Mouse (Mus musculus) neural tube, embryonic 15.5 days (tissue): ENCODE measurements around the gene G3bp2. TPM values are rescaled to one million over a fixed set of nuclear protein-coding genes. Genes with fewer than 3 reads are reported as not detected.

ENCODE experiments used
- ATAC-seq: fragments of 200-750 bp; cut with Nextera tagmentation; 2 replicates; pipeline ENCODE4 v1.8.0; 2017; ENCODE audit warnings: mild to moderate bottlenecking, moderate TSS enrichment, moderate library complexity; ENCODE audit not compliant: low FRiP score
- H3K27ac ChIP-seq: fragments of 300-500 bp; sonication (generic); replicated peaks from 2 replicates; pipeline ENCODE4 v1.5.1; 2015; ENCODE audit warnings: mild to moderate bottlenecking, inconsistent platforms
- H3K27me3 ChIP-seq: fragments of 300-500 bp; sonication (generic); replicated peaks from 2 replicates; pipeline ENCODE4 v1.6.1; 2015; ENCODE audit warnings: inconsistent platforms
- H3K36me3 ChIP-seq: fragments of 300-500 bp; sonication (generic); 2 replicates; pipeline ENCODE4 v1.6.1; 2015; ENCODE audit warnings: inconsistent platforms
- H3K4me1 ChIP-seq: fragments of 300-500 bp; sonication (generic); 2 replicates; pipeline ENCODE4 v1.6.1; 2015; ENCODE audit warnings: inconsistent platforms
- H3K4me2 ChIP-seq: fragments of 300-500 bp; sonication (generic); 2 replicates; pipeline ENCODE4 v1.6.1; 2015; ENCODE audit warnings: inconsistent platforms, mild to moderate bottlenecking, moderate library complexity
- H3K4me3 ChIP-seq: fragments of 300-500 bp; sonication (generic); replicated peaks from 2 replicates; pipeline ENCODE4 v1.5.1; 2015; ENCODE audit warnings: mild to moderate bottlenecking, inconsistent platforms
- H3K9ac ChIP-seq: fragments of 300-500 bp; sonication (generic); replicated peaks from 2 replicates; pipeline ENCODE4 v1.6.1; 2015; ENCODE audit warnings: mild to moderate bottlenecking, inconsistent platforms
- H3K9me3 ChIP-seq: fragments of 300-500 bp; sonication (generic); replicated peaks from 2 replicates; pipeline ENCODE4 v1.6.1; 2016; ENCODE audit warnings: inconsistent platforms
- WGBS: fragments of 180-500 bp; shearing (Covaris S2); methylation state at CpG from one replicate; pipeline ENCODE4 v1.1.7; 2015; ENCODE audit warnings: mixed read lengths; 5-methylcytosine and 5-hydroxymethylcytosine counted together
- polyA plus RNA-seq: library from polyadenylated mRNA; unstranded; fragments of >200 nt; fragmentation: Nextera tagmentation; extraction: Ambion mirVana; gene quantifications from 2 replicates; pipeline ENCODE4 v1.2.1, GENCODE M21; 2015

Gene G3bp2
- polyA plus RNA-seq, 1 experiment from 2014 or later = 357 TPM

GRCm38 (mm10) chr5:92079304-92079703 lies 4.2 kb downstream of the G3bp2 start:
- no peak overlapping the region for H3K27ac ChIP-seq
- ATAC-seq = no peak
- peaks cover 43% of the 10 kb centered on the region for H3K4me1 ChIP-seq
- no peaks in the 10 kb centered on the region for H3K27me3 ChIP-seq
- H3K4me2 ChIP-seq = no peak overlapping the region
- WGBS = 81% methylated on average over 1 of the region's 1 CpGs
- H3K4me3 ChIP-seq = no peak overlapping the region
- H3K9ac ChIP-seq = no peak overlapping the region
- H3K36me3 ChIP-seq = no peaks in the 10 kb centered on the region
- H3K9me3 ChIP-seq = no peaks in the 10 kb centered on the region

DNA sequence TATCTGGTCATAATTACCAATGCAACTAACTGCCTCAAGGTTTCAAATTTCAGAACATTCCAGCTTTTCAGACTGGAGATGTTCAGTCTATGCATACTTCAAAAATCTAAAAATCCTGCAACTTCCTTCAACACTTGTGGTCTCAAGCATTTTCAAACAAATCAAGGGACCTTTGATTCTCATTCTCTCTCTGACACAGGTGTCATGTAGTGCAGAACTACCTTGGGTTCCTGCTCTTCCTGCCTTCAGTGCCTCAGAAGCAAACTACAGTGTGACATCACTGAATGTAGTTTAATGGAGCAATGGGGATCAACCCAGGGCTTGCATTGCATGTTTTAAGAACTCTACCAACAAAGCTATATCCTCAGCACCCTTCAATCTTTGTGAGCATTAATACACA lies 4.8 kb downstream of the G3bp2 start:
- ATAC-seq = no peak
- H3K9me3 ChIP-seq = no peaks in the 10 kb centered on the region
- no peak overlapping the region for H3K9ac ChIP-seq
- no peak overlapping the region for H3K27ac ChIP-seq
- no peaks in the 10 kb centered on the region for H3K36me3 ChIP-seq
- no peak overlapping the region for H3K4me2 ChIP-seq
- peaks cover 43% of the 10 kb centered on the region for H3K4me1 ChIP-seq
- no peak overlapping the region for H3K4me3 ChIP-seq
- no peaks in the 10 kb centered on the region for H3K27me3 ChIP-seq

GRCm38 (mm10) chr5:92076273-92076672 lies 7.2 kb downstream of the G3bp2 start:
- Histone ChIP-seq H3K9ac (no peak overlapping the region), H3K4me3 (no peak overlapping the region), H3K27ac (no peak overlapping the region), H3K4me2 (no peak overlapping the region), H3K27me3 (no peaks in the 10 kb centered on the region), H3K36me3 (peaks cover 1% of the 10 kb centered on the region; the same call in 1 of the 2 replicates), H3K4me1 (peaks cover 32% of the 10 kb centered on the region), H3K9me3 (no peaks in the 10 kb centered on the region)
- WGBS = 91% methylated on average over 1 of the region's 1 CpGs
- no peak for ATAC-seq

DNA sequence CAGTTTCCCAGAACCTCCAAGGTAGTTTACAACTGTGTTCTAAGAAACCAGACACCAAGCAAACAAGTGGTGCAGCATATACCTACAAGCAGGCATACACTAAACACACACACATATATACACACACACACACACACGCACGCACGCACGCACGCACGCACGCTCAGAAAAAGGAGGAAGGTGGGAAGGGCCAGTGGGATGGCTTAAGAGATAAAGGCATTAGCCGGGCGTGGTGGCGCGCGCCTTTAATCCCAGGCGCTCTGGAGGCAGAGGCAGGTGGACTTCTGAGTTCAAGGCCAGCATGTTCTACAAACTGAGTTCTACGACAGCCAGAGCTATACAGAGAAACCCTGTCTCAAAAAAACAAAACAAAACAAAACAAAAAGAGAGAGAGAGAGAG lies 9.5 kb downstream of the G3bp2 start:
- peaks cover 12% of the 10 kb centered on the region for H3K4me1 ChIP-seq
- H3K36me3 ChIP-seq = peaks cover 10% of the 10 kb centered on the region
- ATAC-seq = no peak
- no peaks in the 10 kb centered on the region for H3K27me3 ChIP-seq
- no peaks in the 10 kb centered on the region for H3K9me3 ChIP-seq
- WGBS = 96% methylated on average over 12 of the region's 14 CpGs
- H3K4me3 ChIP-seq = no peak overlapping the region
- H3K27ac ChIP-seq = no peak overlapping the region
- H3K4me2 ChIP-seq = no peak overlapping the region
- H3K9ac ChIP-seq = no peak overlapping the region

GRCm38 (mm10) chr5:92063192-92063591 lies 20.3 kb downstream of the G3bp2 start:
- Histone ChIP-seq H3K9ac (no peak overlapping the region), H3K4me3 (no peak overlapping the region), H3K27ac (no peak overlapping the region), H3K36me3 (peaks cover 56% of the 10 kb centered on the region), H3K4me2 (no peak overlapping the region), H3K9me3 (no peaks in the 10 kb centered on the region), H3K4me1 (no peaks in the 10 kb centered on the region), H3K27me3 (no peaks in the 10 kb centered on the region)
- no peak for ATAC-seq
- 98% methylated on average over 2 of the region's 2 CpGs for WGBS

DNA sequence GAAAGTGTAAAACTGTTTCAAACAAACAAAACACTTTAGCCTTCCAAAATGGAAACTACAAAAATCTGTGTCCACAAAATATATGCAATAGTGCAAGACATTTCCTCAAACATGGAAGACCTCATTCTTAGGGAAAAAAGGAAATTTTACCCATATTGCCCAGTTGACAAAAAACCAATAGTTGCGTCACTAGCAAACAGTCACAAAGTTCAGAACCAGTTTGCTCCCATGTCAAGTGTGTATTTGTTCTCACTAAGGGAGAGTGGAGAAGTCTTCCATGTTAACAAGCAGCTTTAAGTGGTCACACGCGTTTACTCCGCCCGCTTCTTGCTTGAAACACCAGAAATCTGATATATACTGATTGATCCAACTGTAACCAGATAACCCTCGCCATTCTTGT lies 30.7 kb downstream of the G3bp2 start:
- Histone ChIP-seq H3K36me3 (peaks cover 49% of the 10 kb centered on the region), H3K27me3 (no peaks in the 10 kb centered on the region), H3K4me1 (no peaks in the 10 kb centered on the region), H3K4me2 (no peak overlapping the region), H3K27ac (no peak overlapping the region), H3K9me3 (no peaks in the 10 kb centered on the region), H3K4me3 (no peak overlapping the region), H3K9ac (no peak overlapping the region)
- 94% methylated on average over 6 of the region's 6 CpGs for WGBS
- no peak for ATAC-seq

DNA sequence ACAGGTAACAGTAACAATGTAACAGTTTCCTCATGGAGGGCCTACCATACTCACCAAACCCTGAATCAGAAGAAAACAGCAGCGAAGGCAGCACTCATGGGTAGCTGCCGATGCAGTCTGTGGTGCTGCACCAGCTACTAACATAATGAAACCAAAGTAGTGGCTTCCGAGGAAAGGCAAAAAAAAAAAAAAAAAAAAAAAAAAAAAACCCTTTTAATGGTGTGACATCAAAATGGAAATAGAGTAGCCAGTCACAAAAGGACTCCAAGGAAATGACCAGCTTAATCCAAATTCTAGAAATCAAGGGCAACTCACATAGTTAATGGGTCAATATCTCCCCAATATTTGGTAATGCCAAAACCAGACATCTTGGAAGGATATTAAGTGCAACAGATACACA lies 33.1 kb downstream of the G3bp2 start:
- ATAC-seq = no peak
- no peaks in the 10 kb centered on the region for H3K27me3 ChIP-seq
- H3K27ac ChIP-seq = no peak overlapping the region
- peaks cover 26% of the 10 kb centered on the region for H3K36me3 ChIP-seq
- H3K9ac ChIP-seq = no peak overlapping the region
- H3K9me3 ChIP-seq = no peaks in the 10 kb centered on the region
- H3K4me2 ChIP-seq = no peak overlapping the region
- H3K4me3 ChIP-seq = no peak overlapping the region
- 86% methylated on average over 3 of the region's 3 CpGs for WGBS
- H3K4me1 ChIP-seq = no peaks in the 10 kb centered on the region

DNA sequence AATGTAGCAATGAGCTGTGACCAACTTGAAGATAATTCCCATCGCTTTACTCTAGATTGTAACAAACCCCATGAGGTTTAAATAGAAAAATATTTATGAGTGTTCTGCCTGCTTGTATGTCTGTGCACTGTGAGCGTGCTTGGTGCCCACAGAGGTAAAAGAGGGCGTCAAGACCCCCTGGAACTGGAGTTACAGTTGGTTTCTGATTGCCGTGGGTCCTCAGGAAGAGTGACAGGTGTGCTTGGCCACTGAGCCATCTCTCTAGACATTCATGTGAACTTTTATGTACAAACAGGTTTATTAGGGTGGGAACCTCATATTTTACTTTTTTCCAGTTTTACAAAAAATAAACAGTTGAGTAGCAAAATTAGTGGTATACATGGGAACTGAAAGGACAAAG lies 39.7 kb downstream of the G3bp2 start, which contains the start of gene Cdkl2:
Gene Cdkl2 (minus strand): TSS at position 101 of the 400 bp plus-strand sequence.
- 72% methylated on average over 4 of the region's 4 CpGs for WGBS
- Histone ChIP-seq H3K4me1 (peaks cover 10% of the 10 kb centered on the region), H3K27ac (peak within 1 kb of the TSS; percentile 76), H3K27me3 (peaks cover 8% of the 10 kb centered on the region), H3K9ac (peak within 1 kb of the TSS; percentile 59), H3K4me3 (peak within 1 kb of the TSS; percentile 86), H3K36me3 (no peaks in the 10 kb centered on the region), H3K4me2 (peak within 1 kb of the TSS; percentile 96), H3K9me3 (no peaks in the 10 kb centered on the region)
- ATAC-seq = no peak

DNA sequence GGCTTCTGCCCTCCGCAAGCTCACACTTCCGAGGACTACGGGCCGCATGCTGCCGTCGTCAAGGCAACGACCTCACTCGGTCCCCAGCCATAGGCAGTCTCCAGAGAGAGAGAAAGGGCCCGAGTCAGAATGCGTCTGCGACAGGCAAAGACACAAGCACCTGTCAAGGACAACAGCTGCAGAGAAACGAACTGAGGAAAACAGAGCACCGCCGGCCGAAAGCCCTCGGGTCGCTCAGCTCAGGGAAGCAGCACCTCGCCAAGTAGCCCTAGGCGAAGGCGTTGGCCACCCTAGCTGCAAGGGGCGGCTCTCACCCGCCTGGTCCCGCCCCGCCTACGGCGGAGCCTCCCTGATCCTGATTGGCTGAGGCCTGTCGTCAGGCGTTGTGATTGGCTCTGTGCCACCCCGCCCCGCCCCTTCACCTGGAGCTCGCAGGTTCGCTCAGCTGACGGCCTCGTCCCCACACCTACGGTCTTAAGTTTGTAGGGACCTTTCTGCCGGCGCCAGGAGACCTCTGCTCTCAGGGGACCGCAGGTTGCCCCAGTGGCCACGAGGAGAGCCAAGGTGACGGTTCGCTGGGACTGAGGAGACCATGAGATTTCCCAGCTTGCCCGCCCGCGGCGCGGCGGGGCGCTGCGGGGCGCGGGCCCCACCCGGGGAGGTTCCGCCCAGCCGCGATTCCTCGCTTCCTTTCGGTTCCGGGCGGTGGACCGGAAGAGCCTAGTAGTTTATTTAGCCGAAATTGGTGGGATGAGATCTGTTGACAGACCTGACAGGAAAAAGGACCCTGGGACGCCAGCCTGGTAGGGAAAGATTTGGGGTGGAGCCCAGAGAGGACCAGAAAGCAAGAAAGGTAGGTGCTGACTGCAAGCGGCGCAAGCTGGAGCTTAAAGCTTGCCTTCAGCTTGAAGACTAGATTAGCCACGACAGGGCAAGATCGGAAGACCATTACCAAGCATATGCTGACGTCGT lies 40.9 kb downstream of the G3bp2 start:
- peak overlapping the region; percentile 76 for H3K27ac ChIP-seq
- H3K4me1 ChIP-seq = peaks cover 10% of the 10 kb centered on the region
- H3K27me3 ChIP-seq = peaks cover 8% of the 10 kb centered on the region
- no peaks in the 10 kb centered on the region for H3K9me3 ChIP-seq
- H3K4me2 ChIP-seq = peak overlapping the region; percentile 96
- WGBS = under 1% methylated on average over 68 of the region's 68 CpGs
- peak overlapping the region; percentile 86 for H3K4me3 ChIP-seq
- H3K36me3 ChIP-seq = no peaks in the 10 kb centered on the region
- peak overlapping the region; percentile 59 for H3K9ac ChIP-seq
- ATAC-seq = peak; percentile 99

DNA sequence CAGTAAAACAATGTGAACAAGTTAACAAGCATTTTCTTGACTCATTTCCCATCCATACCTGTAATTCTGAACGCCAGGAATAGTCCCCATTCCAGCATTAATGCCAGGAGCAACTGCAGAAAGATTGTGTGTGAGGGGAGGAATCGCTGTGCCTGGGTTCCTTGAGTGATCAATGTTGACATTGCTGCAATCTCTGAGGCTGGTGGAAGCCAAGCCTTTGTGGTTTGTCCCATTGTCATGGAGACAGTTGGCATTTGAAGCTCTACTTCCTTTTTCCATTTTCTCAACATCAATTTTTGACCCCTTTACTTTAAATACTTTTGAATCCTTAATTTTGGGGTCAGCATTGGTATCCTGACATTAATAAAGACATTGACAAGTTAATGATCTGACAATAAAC lies 63.6 kb downstream of the G3bp2 start:
- 59% methylated on average over 2 of the region's 2 CpGs for WGBS
- H3K9me3 ChIP-seq = no peaks in the 10 kb centered on the region
- no peak for ATAC-seq

GRCm38 (mm10) chr5:92011756-92012155 lies 71.8 kb downstream of the G3bp2 start:
- Histone ChIP-seq H3K36me3 (no peaks in the 10 kb centered on the region), H3K27ac (no peak overlapping the region), H3K4me2 (no peak overlapping the region), H3K9me3 (no peaks in the 10 kb centered on the region), H3K9ac (no peak overlapping the region), H3K27me3 (no peaks in the 10 kb centered on the region), H3K4me3 (no peak overlapping the region), H3K4me1 (no peaks in the 10 kb centered on the region)
- ATAC-seq = no peak
- WGBS = 65% methylated on average over 7 of the region's 7 CpGs

More for the DNA sequence above, 63.6 kb downstream of the G3bp2 start:
- H3K27ac ChIP-seq = no peak overlapping the region
- no peaks in the 10 kb centered on the region for H3K27me3 ChIP-seq
- H3K4me3 ChIP-seq = no peak overlapping the region
- H3K36me3 ChIP-seq = no peaks in the 10 kb centered on the region
- H3K4me1 ChIP-seq = no peaks in the 10 kb centered on the region
- no peak overlapping the region for H3K9ac ChIP-seq
- no peak overlapping the region for H3K4me2 ChIP-seq

GRCm38 (mm10) chr5:92009827-92010226 lies 73.7 kb downstream of the G3bp2 start:
- Histone ChIP-seq H3K36me3 (no peaks in the 10 kb centered on the region), H3K4me1 (no peaks in the 10 kb centered on the region), H3K9me3 (no peaks in the 10 kb centered on the region), H3K4me3 (no peak overlapping the region), H3K9ac (no peak overlapping the region), H3K27me3 (no peaks in the 10 kb centered on the region), H3K27ac (no peak overlapping the region), H3K4me2 (no peak overlapping the region)
- WGBS = 43% methylated on average over 2 of the region's 2 CpGs
- no peak for ATAC-seq
